Mouse (Mus musculus) megakaryocyte, embryonic 14.5 days (primary cell): ENCODE results near the gene Fam83f.

Source experiments
- FLI1 ChIP-seq: IDR thresholded peaks from 2 replicates; pipeline ENCODE4 v1.6.1; 2012; ENCODE audit warnings: low read length, inconsistent platforms, mixed read lengths
- GATA1 ChIP-seq: IDR thresholded peaks from 3 replicates; pipeline ENCODE4 v1.6.1; 2012; ENCODE audit warnings: mixed read lengths, low read length, inconsistent platforms, borderline replicate concordance

DNA sequence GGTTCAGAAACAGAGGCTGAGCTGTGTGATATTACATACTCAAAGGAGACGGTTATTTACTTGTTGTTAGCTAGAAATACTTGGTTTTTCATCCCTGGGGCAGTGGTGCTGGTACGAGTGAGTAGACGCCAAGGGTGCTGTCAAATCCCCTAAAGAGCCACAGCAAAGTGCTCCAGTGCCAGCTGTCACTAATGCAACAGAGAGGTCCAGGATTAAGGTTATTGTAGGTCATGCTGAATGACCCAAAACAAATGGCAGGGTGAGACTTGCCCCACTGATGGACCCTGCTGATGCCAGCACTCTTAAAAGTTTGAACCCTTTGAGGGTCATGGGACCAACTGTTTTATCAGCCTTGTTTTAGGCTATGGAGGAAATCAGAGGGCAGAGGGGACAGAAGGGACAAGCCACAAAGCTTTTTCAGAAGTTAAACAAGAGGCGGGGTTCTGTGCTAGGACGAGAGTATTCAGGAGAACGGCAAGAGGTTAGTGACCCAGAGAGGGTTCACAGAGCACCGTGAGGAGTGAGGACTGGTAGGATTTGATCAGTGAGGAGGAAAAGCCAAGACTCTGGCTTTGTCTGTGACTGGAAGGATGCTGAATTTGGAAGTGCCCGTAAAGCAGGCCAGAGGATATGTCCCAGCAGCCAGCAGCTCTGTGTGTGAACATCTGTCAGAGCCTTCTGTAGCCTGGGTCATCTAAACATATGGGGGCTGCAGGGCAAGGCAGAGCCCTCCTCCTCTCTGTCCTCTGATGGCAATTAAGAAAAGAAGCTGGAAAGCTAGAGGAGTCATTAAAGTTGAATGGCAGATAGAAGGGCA, 13.3 kb downstream of the Fam83f start:
- TF ChIP-seq GATA1, result no peak
- no peak for TF ChIP-seq FLI1
